Mouse (Mus musculus) stomach, embryonic 16.5 days (tissue): ENCODE measurements around the gene Dlec1. TPM values are rescaled to one million over a fixed set of nuclear protein-coding genes. Genes with fewer than 3 reads are reported as not detected.

Experiments
- ATAC-seq: fragments of 200-750 bp; cut with Nextera tagmentation; 2 replicates; pipeline ENCODE4 v1.8.0; 2017; ENCODE audit warnings: moderate number of reproducible peaks, moderate TSS enrichment; ENCODE audit not compliant: insufficient read depth, low FRiP score
- H3K27ac ChIP-seq: fragments of 300-500 bp; sonication (generic); 2 replicates; pipeline ENCODE4 v1.5.1; 2014; ENCODE audit warnings: low read length
- H3K27me3 ChIP-seq: fragments of 300-500 bp; sonication (generic); 2 replicates; pipeline ENCODE4 v1.6.1; 2014; ENCODE audit warnings: low read length, control low read depth, mixed read lengths; ENCODE audit not compliant: control insufficient read depth, insufficient read depth
- H3K36me3 ChIP-seq: fragments of 300-500 bp; sonication (generic); 2 replicates; pipeline ENCODE4 v1.6.1; 2014; ENCODE audit warnings: low read length; ENCODE audit not compliant: control insufficient read depth, insufficient read depth
- H3K4me1 ChIP-seq: fragments of 300-500 bp; sonication (generic); 2 replicates; pipeline ENCODE4 v1.6.1; 2014; ENCODE audit warnings: low read length, control low read depth, mixed read lengths; ENCODE audit not compliant: control insufficient read depth, insufficient read depth
- H3K4me2 ChIP-seq: fragments of 300-500 bp; sonication (generic); 2 replicates; pipeline ENCODE4 v1.6.1; 2014; ENCODE audit warnings: low read depth, low read length, mixed read lengths
- H3K4me3 ChIP-seq: fragments of 300-500 bp; sonication (generic); replicated peaks from 2 replicates; pipeline ENCODE4 v1.5.1; 2014; ENCODE audit warnings: mild to moderate bottlenecking, low read length
- H3K9ac ChIP-seq: fragments of 300-500 bp; sonication (generic); 2 replicates; pipeline ENCODE4 v1.6.1; 2014; ENCODE audit warnings: low read length
- H3K9me3 ChIP-seq: fragments of 300-500 bp; sonication (generic); replicated peaks from 2 replicates; pipeline ENCODE4 v1.6.1; 2016; ENCODE audit warnings: low read length, control low read depth; ENCODE audit not compliant: control insufficient read depth
- WGBS: fragments of 180-500 bp; shearing (Covaris S2); extraction: QIAGEN DNeasy Blood & Tissue Kit; methylation state at CpG from one replicate; pipeline ENCODE4 v1.1.7; 2014; 5-methylcytosine and 5-hydroxymethylcytosine counted together
- polyA plus RNA-seq: library from polyadenylated mRNA; unstranded; fragments of >200 nt; fragmentation: Nextera tagmentation; extraction: Ambion mirVana; gene quantifications from 2 replicates; pipeline ENCODE4 v1.2.1, GENCODE M21; 2015

Gene Dlec1
- polyA plus RNA-seq, 1 experiment from 2014 or later, result 0.77 TPM

- Histone ChIP-seq H3K9me3 (no peaks in the 10 kb centered on the region), H3K27me3 (no peaks in the 10 kb centered on the region), H3K4me1 (no peaks in the 10 kb centered on the region), H3K27ac (no peak overlapping the region), H3K4me3 (no peak overlapping the region), H3K36me3 (no peaks in the 10 kb centered on the region), H3K9ac (no peak overlapping the region), H3K4me2 (no peak overlapping the region)
- ATAC-seq, result no peak
- 59% methylated on average over 10 of the region's 10 CpGs for WGBS
Measured at GRCm38 (mm10) chr9:119145137-119145536, 42.9 kb downstream of the Dlec1 start.

- Histone ChIP-seq H3K9ac (no peak overlapping the region), H3K9me3 (no peaks in the 10 kb centered on the region), H3K36me3 (no peaks in the 10 kb centered on the region), H3K4me3 (no peak overlapping the region), H3K4me1 (no peaks in the 10 kb centered on the region), H3K27ac (no peak overlapping the region), H3K4me2 (no peak overlapping the region), H3K27me3 (no peaks in the 10 kb centered on the region)
- no peak for ATAC-seq
- WGBS, result 58% methylated on average over 6 of the region's 6 CpGs
Measured at GRCm38 (mm10) chr9:119145638-119146037, 43.4 kb downstream of the Dlec1 start.

GRCm38 (mm10) chr9:119146098-119146770 lies 44.0 kb downstream of the Dlec1 start:
- ATAC-seq, result no peak
- Histone ChIP-seq H3K4me1 (no peaks in the 10 kb centered on the region), H3K9ac (no peak overlapping the region), H3K27ac (no peak overlapping the region), H3K27me3 (no peaks in the 10 kb centered on the region), H3K4me3 (no peak overlapping the region), H3K4me2 (no peak overlapping the region), H3K36me3 (no peaks in the 10 kb centered on the region), H3K9me3 (no peaks in the 10 kb centered on the region)
- 66% methylated on average over 13 of the region's 13 CpGs for WGBS

DNA sequence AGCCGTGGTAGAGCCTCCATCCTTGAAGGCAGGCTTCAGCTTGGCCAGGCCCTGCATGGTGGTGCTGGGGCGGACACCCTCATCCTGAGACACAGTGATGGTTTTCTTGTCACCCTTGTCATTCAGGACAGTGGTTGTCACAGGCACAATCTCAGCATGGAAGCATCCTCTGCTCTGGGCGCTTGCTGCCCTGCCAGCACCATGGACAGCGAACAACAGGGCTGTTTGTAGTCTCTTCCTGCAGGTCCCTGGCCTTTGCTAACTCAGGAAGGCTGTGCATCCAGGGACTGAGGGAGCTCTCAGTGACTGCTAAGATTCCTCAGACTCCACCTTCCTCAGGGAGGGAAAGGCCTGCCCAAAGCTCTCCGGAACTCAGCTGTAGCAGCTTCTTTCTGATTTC lies 47.3 kb downstream of the Dlec1 start:
- no peaks in the 10 kb centered on the region for H3K9me3 ChIP-seq
- no peak overlapping the region for H3K4me2 ChIP-seq
- 23% methylated on average over 5 of the region's 5 CpGs for WGBS
- H3K9ac ChIP-seq, result no peak overlapping the region
- ATAC-seq, result no peak
- no peaks in the 10 kb centered on the region for H3K36me3 ChIP-seq
- no peaks in the 10 kb centered on the region for H3K27me3 ChIP-seq
- no peak overlapping the region for H3K4me3 ChIP-seq
- H3K27ac ChIP-seq, result no peak overlapping the region
- H3K4me1 ChIP-seq, result no peaks in the 10 kb centered on the region

DNA sequence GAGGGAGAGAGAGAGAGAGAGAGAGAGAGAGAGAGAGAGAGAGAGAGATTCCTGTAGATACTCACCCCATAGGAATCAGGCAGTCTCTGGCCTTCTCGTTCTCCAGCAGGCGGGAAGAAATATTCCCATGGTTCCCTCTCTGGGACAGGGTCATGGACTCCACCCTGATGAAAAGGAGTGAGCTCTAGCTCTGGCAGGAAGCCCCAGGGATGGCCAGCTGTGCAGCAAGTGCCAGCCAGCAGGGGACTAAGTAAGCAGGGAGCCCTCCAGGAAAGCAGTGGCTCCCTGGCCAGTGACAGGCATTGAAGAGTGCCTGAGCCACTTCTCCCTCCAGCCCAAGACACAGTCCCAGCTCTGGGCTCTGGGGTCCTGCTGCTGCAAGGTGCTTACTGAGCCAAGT lies 49.5 kb downstream of the Dlec1 start:
- no peak overlapping the region for H3K4me2 ChIP-seq
- H3K9me3 ChIP-seq, result no peaks in the 10 kb centered on the region
- no peaks in the 10 kb centered on the region for H3K4me1 ChIP-seq
- no peak overlapping the region for H3K27ac ChIP-seq
- no peaks in the 10 kb centered on the region for H3K36me3 ChIP-seq
- WGBS, result 54% methylated on average over 2 of the region's 2 CpGs
- H3K4me3 ChIP-seq, result no peak overlapping the region
- H3K27me3 ChIP-seq, result no peaks in the 10 kb centered on the region
- no peak overlapping the region for H3K9ac ChIP-seq
- ATAC-seq, result no peak

- H3K4me3 ChIP-seq, result no peak overlapping the region
Measured at GRCm38 (mm10) chr9:119155416-119155815, 53.1 kb downstream of the Dlec1 start.

GRCm38 (mm10) chr9:119155826-119156225 lies 53.5 kb downstream of the Dlec1 start:
- Histone ChIP-seq H3K9me3 (no peaks in the 10 kb centered on the region), H3K4me2 (no peak overlapping the region; the same call in 1 of the 2 replicates), H3K4me1 (no peaks in the 10 kb centered on the region), H3K27ac (no peak overlapping the region), H3K27me3 (no peaks in the 10 kb centered on the region), H3K4me3 (no peak overlapping the region), H3K9ac (no peak overlapping the region), H3K36me3 (no peaks in the 10 kb centered on the region)
- whole genome bisulfite sequencing, result 49% methylated on average over 7 of the region's 7 CpGs
- ATAC-seq, result no peak

More at GRCm38 (mm10) chr9:119155416-119155815, 53.1 kb downstream of the Dlec1 start:
- Histone ChIP-seq H3K27me3 (no peaks in the 10 kb centered on the region), H3K9ac (no peak overlapping the region), H3K4me1 (no peaks in the 10 kb centered on the region), H3K36me3 (no peaks in the 10 kb centered on the region), H3K9me3 (no peaks in the 10 kb centered on the region), H3K4me2 (no peak overlapping the region), H3K27ac (no peak overlapping the region)
- ATAC-seq, result no peak
- 78% methylated on average over 8 of the region's 8 CpGs for WGBS

- H3K9ac ChIP-seq, result peak within 1 kb of the TSS; percentile 52
- no peaks in the 10 kb centered on the region for H3K27me3 ChIP-seq
- peak within 1 kb of the TSS; percentile 60 for H3K4me2 ChIP-seq
- H3K4me1 ChIP-seq, result no peaks in the 10 kb centered on the region
- no peaks in the 10 kb centered on the region for H3K9me3 ChIP-seq
- under 1% methylated on average over 65 of the region's 65 CpGs for whole genome bisulfite sequencing
- no peak within 1 kb of the TSS for H3K27ac ChIP-seq
- peak; percentile 80 for ATAC-seq
- H3K36me3 ChIP-seq, result no peaks in the 10 kb centered on the region
- peak within 1 kb of the TSS; percentile 48 for H3K4me3 ChIP-seq
Measured at GRCm38 (mm10) chr9:119156278-119157201, 54.3 kb downstream of the Dlec1 start, which contains the start of gene Acaa1b. TSS of gene Acaa1b (minus strand) at chr9:119157093.

DNA sequence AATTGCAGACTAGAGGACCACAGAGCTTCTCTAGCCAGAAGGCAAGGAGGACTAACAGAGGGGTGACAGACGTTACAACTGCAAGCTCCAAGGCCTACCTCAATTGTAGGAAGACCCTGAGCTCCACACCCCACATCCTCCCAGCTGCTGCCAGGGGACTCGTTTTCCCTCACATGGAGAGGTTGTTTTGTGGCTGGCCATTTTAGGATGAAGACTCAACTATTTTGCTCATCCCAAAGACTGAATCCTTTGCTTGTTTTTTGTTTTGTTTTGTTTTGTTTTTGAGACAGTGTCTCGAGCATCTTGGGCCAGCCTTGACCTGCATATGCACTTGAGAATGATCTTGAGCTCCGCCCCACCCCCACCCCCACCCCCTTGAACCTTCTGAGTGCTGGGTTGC lies 56.6 kb downstream of the Dlec1 start, which contains the start of gene Gm47289:
Gene Gm47289, plus strand, starts transcription at position 301 of the 400 bp plus-strand sequence.
- H3K27ac ChIP-seq, result no peak within 1 kb of the TSS
- H3K36me3 ChIP-seq, result no peaks in the 10 kb centered on the region
- no peaks in the 10 kb centered on the region for H3K9me3 ChIP-seq
- H3K4me3 ChIP-seq, result no peak within 1 kb of the TSS
- H3K4me2 ChIP-seq, result no peak within 1 kb of the TSS
- no peaks in the 10 kb centered on the region for H3K27me3 ChIP-seq
- H3K4me1 ChIP-seq, result no peaks in the 10 kb centered on the region
- ATAC-seq, result no peak
- WGBS, result 50% methylated on average over 4 of the region's 4 CpGs
- no peak within 1 kb of the TSS for H3K9ac ChIP-seq
